Mouse (Mus musculus) stomach, postnatal 0 days (tissue): Measurements from ENCODE around the gene Rbms3. TPM values are rescaled to one million over a fixed set of nuclear protein-coding genes. Genes with fewer than 3 reads are reported as not detected.

Experiments used
- ATAC-seq: fragments of 200-750 bp; cut with Nextera tagmentation; 2 replicates; pipeline ENCODE4 v1.8.0; 2017; ENCODE audit not compliant: low FRiP score, low TSS enrichment
- DNase-seq: peaks from one replicate; pipeline ENCODE4 v3.0.0-alpha.2; 2016; ENCODE audit warnings: low spot score
- H3K27ac ChIP-seq: fragments of 300-500 bp; sonication (generic); replicated peaks from 2 replicates; pipeline ENCODE4 v1.5.1; 2014; ENCODE audit warnings: mild to moderate bottlenecking, control low read depth
- H3K27me3 ChIP-seq: fragments of 300-500 bp; sonication (generic); 2 replicates; pipeline ENCODE4 v1.6.1; 2014; ENCODE audit warnings: low read length; ENCODE audit not compliant: control insufficient read depth, insufficient read depth
- H3K36me3 ChIP-seq: fragments of 300-500 bp; sonication (generic); 2 replicates; pipeline ENCODE4 v1.6.1; 2014; ENCODE audit warnings: low read length, mixed read lengths; ENCODE audit not compliant: control insufficient read depth, insufficient read depth
- H3K4me1 ChIP-seq: fragments of 300-500 bp; sonication (generic); replicated peaks from 2 replicates; pipeline ENCODE4 v1.6.1; 2014; ENCODE audit warnings: antibody characterized with exemption; ENCODE audit not compliant: control insufficient read depth, insufficient read depth
- H3K4me2 ChIP-seq: fragments of 300-500 bp; sonication (generic); replicated peaks from 2 replicates; pipeline ENCODE4 v1.6.1; 2014; ENCODE audit warnings: low read depth, mild to moderate bottlenecking, control low read depth, moderate library complexity
- H3K4me3 ChIP-seq: fragments of 300-500 bp; sonication (generic); 2 replicates; pipeline ENCODE4 v1.5.1; 2014; ENCODE audit warnings: low read depth, low read length, control low read depth
- H3K9ac ChIP-seq: fragments of 300-500 bp; sonication (generic); 2 replicates; pipeline ENCODE4 v1.6.1; 2014; ENCODE audit warnings: mild to moderate bottlenecking, low read length, control low read depth, mixed read lengths
- H3K9me3 ChIP-seq: fragments of 300-500 bp; sonication (generic); 2 replicates; pipeline ENCODE4 v1.6.1; 2016; ENCODE audit warnings: low read length; ENCODE audit not compliant: control insufficient read depth
- CTCF ChIP-seq: IDR thresholded peaks from 2 replicates; pipeline ENCODE4 v1.5.1; 2016; ENCODE audit warnings: antibody characterized with exemption, low read depth, mild to moderate bottlenecking, moderate library complexity
- EP300 ChIP-seq: optimal IDR thresholded peaks from 2 replicates; pipeline ENCODE3; 2016; ENCODE audit warnings: antibody characterized with exemption
- WGBS: fragments of 180-500 bp; shearing (Covaris S2); extraction: QIAGEN DNeasy Blood & Tissue Kit; methylation state at CpG from one replicate; pipeline ENCODE4 v1.1.7; 2014; 5-methylcytosine and 5-hydroxymethylcytosine counted together
- polyA plus RNA-seq: library from polyadenylated mRNA; unstranded; fragments of >200 nt; fragmentation: Nextera tagmentation; extraction: Ambion mirVana; gene quantifications from 2 replicates; pipeline ENCODE4 v1.2.1, GENCODE M21; 2015

Gene Rbms3
- polyA plus RNA-seq, 1 experiment from 2014 or later: 20.9 TPM

GRCm38 (mm10) chr9:117028586-117028985 is 601.1 kb downstream of the Rbms3 start:
- H3K27ac ChIP-seq: no peak overlapping the region
- DNase-seq: no peak
- H3K4me3 ChIP-seq: no peak overlapping the region
- WGBS: 84% methylated on average over 4 of the region's 4 CpGs
- no peaks in the 10 kb centered on the region for H3K36me3 ChIP-seq
- H3K4me1 ChIP-seq: no peaks in the 10 kb centered on the region
- H3K4me2 ChIP-seq: no peak overlapping the region
- ATAC-seq: no peak
- TF ChIP-seq CTCF: no peak
- no peak for TF ChIP-seq EP300
- H3K9ac ChIP-seq: no peak overlapping the region
- no peaks in the 10 kb centered on the region for H3K9me3 ChIP-seq
- H3K27me3 ChIP-seq: no peaks in the 10 kb centered on the region

GRCm38 (mm10) chr9:117022086-117022485 is 607.6 kb downstream of the Rbms3 start:
- Histone ChIP-seq H3K9me3 (no peaks in the 10 kb centered on the region), H3K27ac (no peak overlapping the region), H3K4me3 (no peak overlapping the region), H3K27me3 (no peaks in the 10 kb centered on the region), H3K9ac (no peak overlapping the region), H3K4me2 (no peak overlapping the region), H3K4me1 (0 out of 2 replicates have a peak, but pooled peaks cover 4% of the 10 kb centered on the region), H3K36me3 (no peaks in the 10 kb centered on the region)
- no peak for ATAC-seq
- no peak for DNase-seq
- no peak for TF ChIP-seq CTCF
- no peak for TF ChIP-seq EP300
- WGBS: 81% methylated on average over 6 of the region's 6 CpGs

- DNase-seq: no peak
Observed at GRCm38 (mm10) chr9:117021506-117021905, 608.2 kb downstream of the Rbms3 start.

GRCm38 (mm10) chr9:117020216-117020615 is 609.5 kb downstream of the Rbms3 start:
- Histone ChIP-seq H3K36me3 (no peaks in the 10 kb centered on the region), H3K9me3 (no peaks in the 10 kb centered on the region), H3K4me3 (no peak overlapping the region), H3K27me3 (no peaks in the 10 kb centered on the region), H3K4me1 (0 out of 2 replicates have a peak, but pooled peaks cover 4% of the 10 kb centered on the region), H3K4me2 (no peak overlapping the region), H3K9ac (no peak overlapping the region), H3K27ac (no peak overlapping the region)
- ATAC-seq (no peak), DNase-seq (no peak)
- TF ChIP-seq EP300 (no peak), CTCF (no peak)
- WGBS: 94% methylated on average over 2 of the region's 2 CpGs

More at GRCm38 (mm10) chr9:117021506-117021905, 608.2 kb downstream of the Rbms3 start:
- TF ChIP-seq CTCF (no peak), EP300 (peak; percentile 56)
- no peaks in the 10 kb centered on the region for H3K9me3 ChIP-seq
- H3K4me1 ChIP-seq: 0 out of 2 replicates have a peak, but pooled peaks cover 4% of the 10 kb centered on the region
- H3K4me2 ChIP-seq: no peak overlapping the region
- no peak overlapping the region for H3K9ac ChIP-seq
- H3K27ac ChIP-seq: no peak overlapping the region
- WGBS: 68% methylated on average over 3 of the region's 3 CpGs
- no peaks in the 10 kb centered on the region for H3K36me3 ChIP-seq
- no peak for ATAC-seq
- no peaks in the 10 kb centered on the region for H3K27me3 ChIP-seq
- H3K4me3 ChIP-seq: no peak overlapping the region

- Histone ChIP-seq H3K36me3 (no peaks in the 10 kb centered on the region), H3K4me3 (no peak overlapping the region), H3K4me1 (0 out of 2 replicates have a peak, but pooled peaks cover 4% of the 10 kb centered on the region), H3K4me2 (no peak overlapping the region), H3K27me3 (no peaks in the 10 kb centered on the region), H3K9ac (no peak overlapping the region), H3K9me3 (no peaks in the 10 kb centered on the region), H3K27ac (peak overlapping the region; percentile 46; the same call in 1 of the 2 replicates)
- 29% methylated on average over 2 of the region's 2 CpGs for WGBS
- peak; percentile 76 for ATAC-seq
- TF ChIP-seq CTCF (peak; percentile 7; the same call in 1 of the 2 replicates), EP300 (no peak)
- peak; percentile 60 for DNase-seq
Observed at GRCm38 (mm10) chr9:117018741-117019163, 611.0 kb downstream of the Rbms3 start.

- Histone ChIP-seq H3K27ac (peak overlapping the region; percentile 46; the same call in 1 of the 2 replicates), H3K4me1 (0 out of 2 replicates have a peak, but pooled peaks cover 4% of the 10 kb centered on the region), H3K4me3 (no peak overlapping the region), H3K36me3 (no peaks in the 10 kb centered on the region), H3K9me3 (no peaks in the 10 kb centered on the region), H3K27me3 (no peaks in the 10 kb centered on the region), H3K9ac (no peak overlapping the region), H3K4me2 (no peak overlapping the region)
- 54% methylated on average over 12 of the region's 12 CpGs for WGBS
- TF ChIP-seq CTCF (no peak), EP300 (no peak)
- ATAC-seq: no peak
- no peak for DNase-seq
Observed at GRCm38 (mm10) chr9:117018301-117018700, 611.4 kb downstream of the Rbms3 start.
